ENCODE assay signal across 20 mouse cellular contexts in the genomic region with DNA sequence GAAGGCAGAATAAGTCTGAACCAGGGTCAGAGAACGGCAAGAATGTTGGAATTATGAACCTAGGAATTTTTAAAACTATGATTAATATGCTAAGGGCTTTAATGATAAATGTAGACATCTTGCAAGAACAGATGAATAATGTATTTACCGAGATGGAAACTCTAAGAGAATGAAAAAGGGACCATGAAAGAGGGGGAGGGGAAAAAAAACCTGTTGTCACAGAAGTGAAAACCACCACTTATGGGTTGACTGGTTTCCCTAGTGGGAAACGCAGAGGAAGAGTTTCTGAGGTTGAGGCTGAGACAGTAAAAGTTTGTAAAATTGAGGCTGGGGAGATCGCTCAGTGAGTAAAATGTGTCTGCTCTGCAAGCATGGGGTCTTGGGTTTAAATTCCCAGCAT. TPM values are rescaled to one million over a fixed set of nuclear protein-coding genes. Genes with fewer than 3 reads are reported as not detected.
DNase-seq lines count a peak whose midpoint lies in the region; ATAC-seq lines count a peak whose summit lies in the region.
"Had no signal": no experiment of that assay in that cellular context is flagged by ENCODE, and none has a peak within 500 bp of the region (broad histone marks: within the 10 kb centered on the region; RNA-seq: fewer than 3 reads in every experiment).

No protein-coding gene starts in this region.

- peak; percentile 30; the same call in 1 of the 2 replicates for ATAC-seq in neutrophil, adult 5-6 weeks (ENCODE audit: extremely low read depth, insufficient number of reproducible peaks, low FRiP score, poor library complexity, severe bottlenecking)
- ATAC-seq: activated CD4-positive, CD25-positive, alpha-beta regulatory T cell, adult 4 months; forebrain, embryonic 14.5 days; forebrain, embryonic 16.5 days; Patski had no signal

- DNase-seq in spleen, postnatal 36 days (ENCODE audit: low spot score in 2 of 2): peak; percentile 45 to 53
- no peak for DNase-seq in spleen, postnatal 4 days (ENCODE audit: low spot score in 2 of 2)
- peak; percentile 10 to 14 for DNase-seq in B cell, adult 2 months
- no peak for DNase-seq in left cerebral cortex, postnatal 25 days (ENCODE audit: low spot score in 2 of 2)
- DNase-seq in layer of hippocampus, adult 8-10 months (ENCODE audit: low spot score in 2 of 2): no peak
- DNase-seq in layer of hippocampus, postnatal 25 days (ENCODE audit: extremely low spot score in 1 of 2, low spot score in 1 of 2): no peak
- DNase-seq: adrenal gland, adult 8-10 months; adrenal gland, postnatal 14 days; adrenal gland, postnatal 36 days; cerebellum, adult 11-12 months; cerebellum, adult 2 months; cerebellum, adult 9-10 months; cerebellum, postnatal 14 days; cerebellum, postnatal 36 days; embryo, embryonic 11 days had no signal

- intact Hi-C loops in left cerebral cortex, postnatal 25 days (cut with DNase I): no loop called here

RNA-seq across cellular contexts. Expression of a gene that starts 22.1 kb away (rescaled TPM):
- 112 and 124 TPM in 2 replicates for total RNA-seq in neutrophil, adult 5-6 weeks (2017)
- 10 to 100 TPM; 92.1 to 99.2 TPM for total RNA-seq in left cerebral cortex, postnatal 25 days (2021)
- total RNA-seq in layer of hippocampus, adult 8-10 months (2022): 10 to 100 TPM; 75.6 to 86.9 (median 83.7) TPM
- 10 to 100 TPM; 78.3 to 90.9 TPM for total RNA-seq in layer of hippocampus, postnatal 25 days (2021)

RNA-seq across cellular contexts. Expression of a gene that starts 55.7 kb away (rescaled TPM):
- total RNA-seq in neutrophil, adult 5-6 weeks (2017): 5.5 and 5.6 TPM in 2 replicates
- total RNA-seq in left cerebral cortex, postnatal 25 days (2021): 10 to 100 TPM; 19.4 to 19.8 TPM
- 10 to 100 TPM; 18.2 to 21.9 (median 20.7) TPM for total RNA-seq in layer of hippocampus, adult 8-10 months (2022)
- 10 to 100 TPM; 16.6 to 17.9 TPM for total RNA-seq in layer of hippocampus, postnatal 25 days (2021)

Comparison
In these comparisons a context has a peak if more than half of its experiments do, and no peak if none do; other contexts are left out.
1. DNase-seq: peak in spleen, postnatal 36 days (2 of 2) and B cell, adult 2 months (2 of 2); none in spleen, postnatal 4 days (0 of 2), left cerebral cortex, postnatal 25 days (0 of 2), layer of hippocampus, adult 8-10 months (0 of 2) and layer of hippocampus, postnatal 25 days (0 of 2).